Mouse (Mus musculus): ENCODE data around the gene Hivep2.

The Hivep2 gene

GRCm38 (mm10) chr10:13973563-13974179 lies 7.8 kb downstream of the Hivep2 start:
- DNase-seq, result no peak

GRCm38 (mm10) chr10:13974472-13974871 lies 8.6 kb downstream of the Hivep2 start:
- no peak for DNase-seq

GRCm38 (mm10) chr10:13975861-13976260 lies 10.0 kb downstream of the Hivep2 start:
- no peak for DNase-seq

GRCm38 (mm10) chr10:13976267-13976666 lies 10.4 kb downstream of the Hivep2 start:
- DNase-seq, result no peak

GRCm38 (mm10) chr10:13982271-13982670 lies 16.4 kb downstream of the Hivep2 start:
- DNase-seq, result no peak

- peak; percentile 80 for DNase-seq
Measured at GRCm38 (mm10) chr10:13982769-13983381, 17.0 kb downstream of the Hivep2 start.

GRCm38 (mm10) chr10:13983631-13984030 lies 17.8 kb downstream of the Hivep2 start:
- peak; percentile 9 for DNase-seq

GRCm38 (mm10) chr10:13984233-13984632 lies 18.4 kb downstream of the Hivep2 start:
- DNase-seq, result no peak

GRCm38 (mm10) chr10:13986539-13986938 lies 20.7 kb downstream of the Hivep2 start:
- DNase-seq, result no peak

- DNase-seq, result no peak
Measured at GRCm38 (mm10) chr10:13987336-13987735, 21.5 kb downstream of the Hivep2 start.

- DNase-seq, result no peak
Measured at GRCm38 (mm10) chr10:13988280-13988679, 22.4 kb downstream of the Hivep2 start.

- DNase-seq, result no peak
Measured at GRCm38 (mm10) chr10:13988757-13989156, 22.9 kb downstream of the Hivep2 start.

- DNase-seq, result no peak
Measured at GRCm38 (mm10) chr10:13990842-13991241, 25.0 kb downstream of the Hivep2 start.

- DNase-seq, result no peak
Measured at GRCm38 (mm10) chr10:13993411-13993810, 27.5 kb downstream of the Hivep2 start.

GRCm38 (mm10) chr10:13997336-13997735 lies 31.5 kb downstream of the Hivep2 start:
- DNase-seq, result no peak

GRCm38 (mm10) chr10:14004769-14005517 lies 39.1 kb downstream of the Hivep2 start:
- DNase-seq, result no peak

- DNase-seq, result no peak
Measured at GRCm38 (mm10) chr10:14009721-14010120, 43.8 kb downstream of the Hivep2 start.

GRCm38 (mm10) chr10:14016287-14016970 lies 50.6 kb downstream of the Hivep2 start:
- no peak for DNase-seq

GRCm38 (mm10) chr10:14017338-14017737 lies 51.5 kb downstream of the Hivep2 start:
- DNase-seq, result no peak

- no peak for DNase-seq
Measured at GRCm38 (mm10) chr10:14017822-14018364, 52.0 kb downstream of the Hivep2 start.

GRCm38 (mm10) chr10:14018672-14019071 lies 52.8 kb downstream of the Hivep2 start:
- DNase-seq, result no peak

- no peak for DNase-seq
Measured at GRCm38 (mm10) chr10:14019198-14019597, 53.3 kb downstream of the Hivep2 start.

GRCm38 (mm10) chr10:14020253-14020652 lies 54.4 kb downstream of the Hivep2 start:
- no peak for DNase-seq

All from liver (tissue).